Mouse (Mus musculus): ENCODE results near the gene Pafah1b3. TPM values are rescaled to one million over a fixed set of nuclear protein-coding genes. Genes with fewer than 3 reads are reported as not detected.
"Not testable (repeated sequence)": the region's sequence is repeated elsewhere in the genome, so short reads cannot be mapped to it uniquely, and the experiment has no call there.

The Pafah1b3 gene
- polyA plus RNA-seq, 1 experiment from 2014 or later, result 191 TPM

DNA sequence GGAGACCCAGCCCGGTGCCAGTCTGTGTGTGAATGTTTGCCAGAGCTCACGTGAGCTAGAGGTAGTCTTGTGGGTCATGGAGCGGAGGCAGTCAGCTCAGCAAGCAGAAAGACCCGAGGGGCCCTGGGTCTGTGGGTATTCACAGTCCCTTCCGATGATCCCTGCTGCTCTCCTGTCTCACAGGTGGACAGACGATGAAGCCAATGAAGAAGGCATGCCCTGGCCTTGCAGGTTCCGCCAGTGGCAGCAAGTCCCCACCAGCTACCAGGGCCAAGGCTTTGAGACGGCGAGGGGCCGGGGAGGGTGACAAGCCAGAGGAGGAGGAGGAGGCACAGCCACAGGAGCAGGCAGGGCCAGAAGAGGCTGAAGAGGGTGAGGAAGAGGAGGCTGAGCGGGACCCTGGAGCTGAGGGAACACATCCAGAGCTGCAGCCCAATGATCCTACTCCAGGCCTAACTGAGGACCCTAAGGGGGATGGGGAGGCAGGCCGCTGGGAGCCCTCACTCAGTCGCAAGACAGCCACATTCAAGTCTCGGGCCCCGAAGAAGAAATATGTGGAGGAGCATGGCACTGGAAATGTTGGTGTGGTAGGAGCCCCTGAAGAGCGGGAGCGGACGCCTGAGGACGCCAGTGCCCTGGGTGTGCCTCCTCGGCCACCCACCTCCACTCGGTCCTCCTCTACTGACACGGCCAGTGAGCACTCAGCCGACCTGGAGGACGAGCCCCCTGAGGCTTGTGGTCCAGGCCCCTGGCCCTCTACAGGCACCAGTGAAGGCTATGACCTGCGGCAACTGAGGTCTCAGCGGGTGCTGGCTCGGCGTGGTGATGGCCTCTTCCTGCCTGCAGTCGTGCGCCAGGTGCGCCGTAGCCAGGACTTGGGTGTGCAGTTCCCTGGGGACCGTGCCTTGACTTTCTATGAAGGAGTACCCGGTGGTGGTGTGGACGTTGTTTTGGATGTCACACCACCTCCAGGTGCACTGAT lies 26.8 kb downstream of the Pafah1b3 start:
- Histone ChIP-seq H3K4me3 (replicated peaks) (no peak overlapping the region), H3K27me3 (no peaks in the 10 kb centered on the region), H3K9me3 (replicated peaks) (no peaks in the 10 kb centered on the region), H3K36me3 (peaks cover 31% of the 10 kb centered on the region), H3K4me2 (peak overlapping the region; percentile 82; the same call in 1 of the 2 replicates), H3K27ac (peak overlapping the region; percentile 94; the same call in 1 of the 2 replicates), H3K9ac (0 out of 2 replicates have a peak overlapping the region, but pooled peaks have one; percentile 8), H3K4me1 (peaks cover 65% of the 10 kb centered on the region)
- ATAC-seq (replicated peaks; ENCODE audit: low FRiP score), result no peak
- WGBS, result 87% methylated on average over 35 of the region's 35 CpGs

DNA sequence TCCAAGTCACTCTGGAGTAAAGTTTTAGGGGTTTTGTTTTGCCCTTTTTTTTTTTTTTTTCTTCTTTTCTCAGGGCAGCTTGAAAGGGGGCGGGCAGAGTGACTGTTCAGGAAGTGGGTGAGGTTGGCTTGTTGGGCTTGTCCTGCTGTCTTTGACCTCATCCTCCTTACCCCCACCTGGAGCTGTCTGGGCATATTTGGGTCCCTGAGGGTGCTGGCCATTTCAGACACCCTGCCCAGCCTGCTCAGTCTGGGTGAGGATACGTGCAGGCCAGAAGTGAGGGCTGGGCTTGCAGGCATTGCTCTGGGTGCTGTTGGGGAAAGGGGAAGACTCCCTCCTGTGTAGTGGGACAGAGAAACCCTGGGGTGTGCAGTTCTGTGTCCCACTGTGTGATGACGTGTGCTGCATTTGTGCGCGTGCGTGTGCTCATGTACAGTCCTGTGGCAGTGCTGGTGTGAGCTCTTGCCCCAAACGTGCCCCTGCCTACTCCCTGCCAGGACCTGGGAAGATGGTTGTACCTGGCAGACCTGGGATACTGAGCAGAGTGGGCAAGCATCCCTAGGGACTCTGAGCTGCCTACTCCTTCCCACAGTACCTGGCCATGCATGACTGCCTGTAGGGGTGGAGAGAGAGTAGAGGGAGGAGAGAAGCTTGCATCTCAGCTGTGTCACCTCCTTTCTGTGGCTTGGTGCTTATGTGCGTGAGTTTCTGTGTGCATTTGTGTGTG lies 28.1 kb downstream of the Pafah1b3 start:
- H3K4me3 ChIP-seq (replicated peaks), result peak overlapping the region; percentile 81
- peaks cover 54% of the 10 kb centered on the region for H3K4me1 ChIP-seq
- no peaks in the 10 kb centered on the region for H3K9me3 ChIP-seq (replicated peaks)
- no peak for ATAC-seq (replicated peaks; ENCODE audit: low FRiP score)
- 78% methylated on average over 8 of the region's 8 CpGs for WGBS
- peak overlapping the region; percentile 82 for H3K4me2 ChIP-seq
- H3K27ac ChIP-seq, result peak overlapping the region; percentile 94
- peak overlapping the region; percentile 79 for H3K9ac ChIP-seq
- H3K27me3 ChIP-seq, result no peaks in the 10 kb centered on the region
- peaks cover 31% of the 10 kb centered on the region for H3K36me3 ChIP-seq

DNA sequence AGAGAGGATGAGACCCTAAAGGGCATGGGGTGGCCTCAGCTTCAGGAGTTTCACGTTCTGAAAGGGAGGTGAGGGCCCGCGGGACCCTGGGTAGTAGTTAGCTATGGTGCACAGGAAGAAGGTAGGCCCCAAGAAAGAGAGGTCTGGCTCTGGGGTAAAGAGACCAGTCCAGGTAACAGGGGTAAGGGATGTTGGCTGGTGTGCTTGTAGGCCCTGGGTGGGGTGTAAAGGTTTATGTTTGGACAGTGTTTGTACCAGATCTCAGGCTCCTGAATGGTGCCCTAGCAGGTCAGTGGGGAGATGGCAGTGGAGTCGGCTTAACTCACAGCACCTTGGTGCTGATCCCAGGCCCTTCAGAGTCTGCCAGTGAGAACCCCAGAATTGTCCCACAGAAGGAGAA lies 28.8 kb downstream of the Pafah1b3 start:
- peaks cover 31% of the 10 kb centered on the region for H3K36me3 ChIP-seq
- H3K4me2 ChIP-seq, result peak overlapping the region; percentile 82
- peaks cover 50% of the 10 kb centered on the region for H3K4me1 ChIP-seq
- no peak for ATAC-seq (replicated peaks; ENCODE audit: low FRiP score)
- no peaks in the 10 kb centered on the region for H3K9me3 ChIP-seq (replicated peaks)
- 39% methylated on average over 4 of the region's 4 CpGs for WGBS
- H3K9ac ChIP-seq, result peak overlapping the region; percentile 79
- peak overlapping the region; percentile 94 for H3K27ac ChIP-seq
- H3K27me3 ChIP-seq, result no peaks in the 10 kb centered on the region
- H3K4me3 ChIP-seq (replicated peaks), result peak overlapping the region; percentile 81

DNA sequence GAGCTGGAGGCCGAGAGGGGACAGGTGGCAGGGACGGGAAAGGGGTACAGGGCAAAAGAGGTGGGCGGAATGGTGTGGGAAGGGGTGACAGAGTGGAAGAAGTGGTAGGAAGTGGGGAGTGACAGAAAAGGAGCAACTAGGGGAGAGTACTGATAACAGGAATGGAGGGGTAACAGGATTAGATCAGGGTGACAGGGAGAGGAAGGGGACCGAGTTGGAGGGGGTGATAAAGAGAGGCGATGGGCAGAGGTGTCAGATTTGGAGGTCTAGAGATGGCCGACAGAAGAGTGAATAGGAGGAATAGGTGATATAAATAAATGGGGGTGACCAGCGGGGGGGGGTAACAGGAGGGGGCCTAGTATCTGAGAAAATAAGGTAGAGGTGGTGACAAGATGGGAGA lies 29.2 kb downstream of the Pafah1b3 start:
- peak overlapping the region; percentile 79 for H3K9ac ChIP-seq
- peaks cover 29% of the 10 kb centered on the region for H3K36me3 ChIP-seq
- peak overlapping the region; percentile 94 for H3K27ac ChIP-seq
- no peaks in the 10 kb centered on the region for H3K9me3 ChIP-seq (replicated peaks)
- H3K27me3 ChIP-seq, result no peaks in the 10 kb centered on the region
- peak overlapping the region; percentile 81 for H3K4me3 ChIP-seq (replicated peaks)
- no peak for ATAC-seq (replicated peaks; ENCODE audit: low FRiP score)
- 4% methylated on average over 7 of the region's 7 CpGs for WGBS
- H3K4me2 ChIP-seq, result peak overlapping the region; percentile 82
- peaks cover 46% of the 10 kb centered on the region for H3K4me1 ChIP-seq

DNA sequence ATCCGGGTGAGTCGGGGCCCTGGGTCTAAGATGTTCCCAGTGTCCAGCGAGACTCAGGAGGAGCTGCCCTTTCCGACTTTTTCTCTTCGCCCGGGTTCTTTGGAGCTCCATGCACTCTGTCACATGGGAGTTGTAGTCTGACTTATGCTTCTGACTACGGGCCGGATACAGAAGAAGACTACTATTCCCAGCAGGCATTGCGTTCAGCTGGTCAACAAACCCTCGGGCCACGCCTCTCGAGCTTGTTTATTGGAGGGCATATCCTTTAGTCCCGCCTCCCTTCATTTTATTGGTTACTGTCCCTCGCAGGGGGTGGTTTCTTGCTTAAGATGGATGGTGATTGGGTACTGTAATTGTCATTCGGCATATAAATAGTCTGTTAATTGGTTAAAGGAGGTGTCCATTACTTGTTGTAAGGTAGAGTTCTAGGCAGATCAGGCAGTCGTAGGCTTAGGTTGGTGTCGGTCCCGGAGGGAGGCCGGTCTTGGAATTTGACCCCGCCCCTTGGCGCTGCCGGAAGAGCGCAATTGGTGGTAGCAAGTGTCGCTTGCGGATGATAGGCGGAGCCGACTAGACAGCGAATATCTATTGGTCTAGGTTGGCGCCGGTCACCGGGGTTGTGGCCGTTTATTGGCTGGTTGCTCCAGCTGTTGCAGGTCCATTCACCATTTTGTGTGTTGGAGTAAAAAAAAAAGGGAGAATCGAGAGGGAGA lies 29.9 kb downstream of the Pafah1b3 start:
- no peaks in the 10 kb centered on the region for H3K9me3 ChIP-seq (replicated peaks)
- under 1% methylated on average over 33 of the region's 33 CpGs for WGBS
- H3K27ac ChIP-seq, result peak overlapping the region; percentile 94
- no peaks in the 10 kb centered on the region for H3K27me3 ChIP-seq
- H3K9ac ChIP-seq, result peak overlapping the region; percentile 79
- peaks cover 22% of the 10 kb centered on the region for H3K36me3 ChIP-seq
- peak overlapping the region; percentile 82 for H3K4me2 ChIP-seq
- H3K4me3 ChIP-seq (replicated peaks), result peak overlapping the region; percentile 81
- peak; percentile 95 for ATAC-seq (replicated peaks; ENCODE audit: low FRiP score)
- H3K4me1 ChIP-seq, result peaks cover 46% of the 10 kb centered on the region

DNA sequence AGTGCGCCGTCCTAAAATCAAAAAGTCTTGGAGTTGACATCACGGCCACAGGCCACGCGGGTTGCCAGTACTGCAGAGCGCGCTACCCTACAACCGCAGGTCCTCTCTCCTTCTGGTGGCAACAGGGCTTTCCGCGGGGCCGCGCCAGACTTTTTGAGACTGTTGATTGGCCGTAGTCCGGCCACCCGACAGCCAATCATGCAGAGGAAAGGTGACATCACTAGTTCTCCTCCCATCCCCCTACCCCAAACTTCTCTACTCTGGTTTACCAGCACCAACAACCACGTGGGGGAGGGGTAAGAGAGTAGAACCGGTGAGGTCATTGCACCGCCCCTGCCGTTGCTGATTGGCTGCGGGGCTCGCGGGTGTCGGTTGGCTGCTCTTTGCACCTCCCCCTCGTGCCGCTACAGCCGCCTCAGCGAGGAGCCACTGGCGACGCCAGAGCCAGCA lies 30.5 kb downstream of the Pafah1b3 start, which contains the start of gene Cic:
Gene Cic, plus strand, starts transcription at position 404 of the 450 bp plus-strand sequence.
- Histone ChIP-seq H3K4me1 (peaks cover 45% of the 10 kb centered on the region), H3K9me3 (replicated peaks) (no peaks in the 10 kb centered on the region), H3K36me3 (peaks cover 16% of the 10 kb centered on the region), H3K27ac (peak within 1 kb of the TSS; percentile 94), H3K27me3 (no peaks in the 10 kb centered on the region), H3K4me3 (replicated peaks) (peak within 1 kb of the TSS; percentile 81), H3K9ac (peak within 1 kb of the TSS; percentile 79), H3K4me2 (peak within 1 kb of the TSS; percentile 82)
- peak; percentile 86 for ATAC-seq (replicated peaks; ENCODE audit: low FRiP score)
- WGBS, result 0% methylated on average over 29 of the region's 29 CpGs

DNA sequence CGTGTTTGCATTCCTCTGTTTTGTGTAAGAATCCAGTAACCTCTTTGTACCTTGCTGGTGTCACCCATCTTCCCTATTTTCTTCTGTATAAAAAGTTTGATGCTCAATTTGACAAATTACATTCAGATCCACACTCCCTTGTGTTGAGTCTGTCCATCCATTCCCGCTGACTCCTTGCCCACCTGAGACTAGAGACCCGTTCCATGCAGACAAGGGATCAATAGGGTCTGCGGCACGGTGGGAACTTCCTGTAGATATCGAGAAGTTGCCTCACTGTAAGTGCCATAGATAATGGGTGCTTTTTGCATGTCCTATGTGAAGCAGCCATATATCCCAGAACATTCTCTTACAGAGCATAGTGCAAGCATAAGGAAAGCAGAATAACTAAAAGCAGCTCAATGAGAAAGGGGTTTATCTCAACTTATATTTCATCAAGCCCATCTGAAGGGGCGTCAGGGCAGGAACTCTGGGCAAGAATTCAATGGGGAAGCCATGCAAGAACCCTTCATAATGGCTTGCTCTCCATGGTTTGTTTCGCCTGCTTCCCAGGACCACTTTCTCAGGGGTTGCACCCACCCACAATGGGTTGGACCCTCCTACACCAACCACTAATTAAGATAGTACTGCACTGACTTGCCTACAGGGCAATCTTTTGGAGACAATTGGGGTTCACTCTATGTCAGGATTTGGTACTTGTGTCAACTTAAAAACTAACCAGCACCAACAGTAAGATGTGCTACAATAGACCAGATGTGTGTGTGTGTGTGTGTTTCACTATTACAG lies 31.4 kb downstream of the Pafah1b3 start:
- H3K4me1 ChIP-seq, result peaks cover 40% of the 10 kb centered on the region
- no peak overlapping the region for H3K9ac ChIP-seq
- peak overlapping the region; percentile 81; the same call in 1 of the 2 replicates for H3K4me3 ChIP-seq (replicated peaks)
- peaks cover 7% of the 10 kb centered on the region for H3K36me3 ChIP-seq
- peak overlapping the region; percentile 72 for H3K4me2 ChIP-seq
- H3K27ac ChIP-seq, result no peak overlapping the region
- 88% methylated on average over 8 of the region's 8 CpGs for WGBS
- H3K27me3 ChIP-seq, result no peaks in the 10 kb centered on the region
- H3K9me3 ChIP-seq (replicated peaks), result no peaks in the 10 kb centered on the region
- no peak for ATAC-seq (replicated peaks; ENCODE audit: low FRiP score)

DNA sequence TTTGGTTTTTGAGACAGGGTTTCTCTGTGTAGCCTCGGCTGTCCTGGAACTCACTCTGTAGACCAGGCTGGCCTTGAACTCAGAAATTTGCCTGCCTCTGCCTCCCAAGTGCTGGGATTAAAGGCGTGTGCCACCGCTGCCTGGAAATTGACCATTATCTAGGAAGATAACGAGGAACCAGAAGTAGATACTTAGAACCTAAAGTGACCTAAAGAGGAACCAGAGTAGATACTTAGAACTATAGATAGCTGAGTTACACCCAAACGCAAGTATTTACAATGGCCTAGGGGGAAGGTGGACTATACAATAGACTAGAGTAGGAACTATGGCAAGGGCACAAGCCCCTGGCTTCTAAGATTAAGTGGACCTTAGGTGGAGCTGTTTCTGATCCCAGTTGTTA lies 32.0 kb downstream of the Pafah1b3 start:
- not testable (repeated sequence) for H3K27me3 ChIP-seq; H3K9ac ChIP-seq; H3K9me3 ChIP-seq (replicated peaks); ATAC-seq (replicated peaks; ENCODE audit: low FRiP score); H3K36me3 ChIP-seq; H3K27ac ChIP-seq; H3K4me2 ChIP-seq; H3K4me3 ChIP-seq (replicated peaks)
- peaks cover 33% of the 10 kb centered on the region for H3K4me1 ChIP-seq
- 97% methylated on average over 5 of the region's 5 CpGs for WGBS

DNA sequence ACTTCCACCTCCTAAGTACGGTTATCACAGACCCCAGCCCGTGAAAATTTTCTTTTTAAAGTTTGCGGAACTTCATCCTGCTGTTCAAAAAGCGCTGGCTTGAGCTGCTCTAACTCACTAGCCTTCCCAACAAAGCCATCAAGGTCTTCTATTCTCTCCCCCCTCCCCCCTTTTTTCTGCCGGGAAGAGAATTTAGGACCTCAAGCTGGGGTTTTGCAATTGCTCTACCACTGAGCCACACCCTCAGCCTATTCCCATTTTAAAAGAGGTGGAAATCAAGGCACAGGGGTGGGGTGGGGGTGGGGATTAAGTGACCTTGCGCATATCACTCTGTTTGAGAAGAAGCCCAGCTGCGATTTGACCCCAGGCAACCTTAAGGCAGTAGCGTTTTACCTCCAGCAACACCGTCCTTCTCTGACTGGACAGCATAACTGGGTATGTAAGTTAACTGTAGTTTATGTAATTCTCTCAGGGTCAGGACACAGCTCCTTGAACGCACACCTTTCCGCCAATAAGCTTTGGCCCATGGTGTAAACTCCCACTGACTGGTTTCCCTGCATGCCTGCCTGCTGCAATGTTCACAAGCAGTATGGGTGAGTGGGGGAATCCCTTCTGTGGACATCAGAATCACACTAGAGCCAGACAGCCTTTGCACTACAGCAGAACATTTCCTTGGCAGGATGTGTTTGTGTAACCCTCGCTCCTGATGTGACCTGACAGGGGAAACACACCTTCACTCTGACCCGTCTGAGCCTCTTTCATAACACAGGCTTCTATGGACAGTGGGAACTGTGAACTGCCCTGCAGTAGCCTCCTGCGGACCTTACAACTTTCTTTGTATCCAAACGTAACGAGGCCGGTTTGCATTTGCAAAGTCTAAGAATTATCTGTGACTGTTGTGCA lies 33.6 kb downstream of the Pafah1b3 start:
- ATAC-seq (replicated peaks; ENCODE audit: low FRiP score), result no peak

DNA sequence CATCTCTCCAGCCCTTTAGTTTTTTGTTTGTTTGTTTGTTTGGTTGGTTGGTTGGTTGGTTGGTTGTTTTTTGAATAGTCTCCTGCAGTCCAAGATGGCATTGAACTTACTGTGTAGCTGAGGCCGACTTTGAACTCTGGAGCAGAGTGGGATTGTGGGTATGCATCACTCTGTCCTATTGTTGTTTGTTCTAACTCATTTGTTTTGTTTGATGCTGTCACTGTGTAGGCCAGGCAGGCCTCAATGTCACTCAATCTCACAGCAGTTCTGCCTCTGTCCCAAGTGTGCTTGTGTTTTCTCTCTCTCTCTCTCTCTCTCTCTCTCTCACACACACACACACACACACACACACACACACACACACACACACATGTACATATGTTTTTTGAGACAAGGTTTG lies 35.9 kb downstream of the Pafah1b3 start:
- no peak overlapping the region for H3K9ac ChIP-seq

More for the DNA sequence above, 33.6 kb downstream of the Pafah1b3 start:
- 29% methylated on average over 17 of the region's 17 CpGs for WGBS
- H3K4me1 ChIP-seq, result peaks cover 18% of the 10 kb centered on the region
- no peak overlapping the region for H3K9ac ChIP-seq
- H3K4me2 ChIP-seq, result no peak overlapping the region
- H3K27ac ChIP-seq, result no peak overlapping the region
- H3K27me3 ChIP-seq, result no peaks in the 10 kb centered on the region
- H3K4me3 ChIP-seq (replicated peaks), result no peak overlapping the region
- no peaks in the 10 kb centered on the region for H3K36me3 ChIP-seq
- H3K9me3 ChIP-seq (replicated peaks), result no peaks in the 10 kb centered on the region

More for the DNA sequence above, 35.9 kb downstream of the Pafah1b3 start:
- no peaks in the 10 kb centered on the region for H3K9me3 ChIP-seq (replicated peaks)
- no peaks in the 10 kb centered on the region for H3K36me3 ChIP-seq
- no peak overlapping the region for H3K27ac ChIP-seq
- H3K4me2 ChIP-seq, result no peak overlapping the region
- H3K4me3 ChIP-seq (replicated peaks), result no peak overlapping the region
- H3K27me3 ChIP-seq, result no peaks in the 10 kb centered on the region
- peaks cover 9% of the 10 kb centered on the region for H3K4me1 ChIP-seq
- 82% methylated on average over 1 of the region's 1 CpGs for WGBS
- ATAC-seq (replicated peaks; ENCODE audit: low FRiP score), result no peak
